Mouse (Mus musculus) CH12.LX (cell line): ENCODE data around the gene Thtpa. TPM values are rescaled to one million over a fixed set of nuclear protein-coding genes. Genes with fewer than 3 reads are reported as not detected.

Experiments used
- DNase-seq: peaks from one replicate; pipeline ENCODE4 v3.0.0-alpha.2; 2013; ENCODE audit errors: extremely low read depth
- H3K27ac ChIP-seq: 2 replicates; pipeline ENCODE4 v1.5.1; 2012; ENCODE audit warnings: low read depth, mild to moderate bottlenecking, control low read depth, moderate library complexity; ENCODE audit not compliant: insufficient read depth
- H3K27me3 ChIP-seq: replicated peaks from 2 replicates; pipeline ENCODE3; 2012; ENCODE audit warnings: inconsistent platforms
- H3K36me3 ChIP-seq, 2 experiments: replicated peaks in 1 of 2; 2 replicates each; pipeline versions ENCODE3 to v1.6.1; 2012; ENCODE audit warnings: inconsistent platforms in 1 of 2, low read length in 1 of 2, mild to moderate bottlenecking in 1 of 2, mixed read lengths in 1 of 2, moderate library complexity in 1 of 2; ENCODE audit not compliant: control insufficient read depth in 1 of 2, insufficient read depth in 1 of 2
- H3K4me1 ChIP-seq, 2 experiments: 2 replicates each; pipeline ENCODE4 v1.6.1; 2012; ENCODE audit warnings: inconsistent platforms in 1 of 2, moderate library complexity in 1 of 2; ENCODE audit not compliant: insufficient read depth in 2 of 2, control insufficient read depth in 1 of 2
- H3K4me2 ChIP-seq: 2 replicates; pipeline ENCODE4 v1.6.1; 2012; ENCODE audit warnings: low read depth, mild to moderate bottlenecking, control low read depth; ENCODE audit not compliant: poor library complexity, insufficient read depth, severe bottlenecking
- H3K4me3 ChIP-seq, 3 experiments: fragments of 150-350 bp in 1 of 3; sonication (generic) in 1 of 3; replicated peaks in 1 of 3; 2 replicates each; pipeline versions ENCODE3 to v1.5.1; 2011 to 2012; ENCODE audit warnings: low read depth in 2 of 3, low read length in 2 of 3, mild to moderate bottlenecking in 2 of 3, moderate library complexity in 2 of 3, control low read depth in 1 of 3, improper control_type of control experiment in 1 of 3, inconsistent platforms in 1 of 3, mixed read lengths in 1 of 3; ENCODE audit not compliant: poor library complexity in 1 of 3
- H3K79me2 ChIP-seq: replicated peaks from 2 replicates; pipeline ENCODE4 v1.6.1; 2012; ENCODE audit warnings: mild to moderate bottlenecking, moderate library complexity; ENCODE audit not compliant: control insufficient read depth, poor library complexity, insufficient read depth, severe bottlenecking; ENCODE audit errors: extremely low read depth
- H3K9ac ChIP-seq: 2 replicates; pipeline ENCODE4 v1.6.1; 2012; ENCODE audit warnings: low read depth, mild to moderate bottlenecking, control low read depth, moderate library complexity; ENCODE audit not compliant: insufficient read depth
- H3K9me3 ChIP-seq: replicated peaks from 2 replicates; pipeline ENCODE3; 2012; ENCODE audit warnings: low read length, inconsistent platforms, mixed read lengths
- BHLHE40 ChIP-seq: IDR thresholded peaks from 2 replicates; pipeline ENCODE4 v1.6.1; 2011; ENCODE audit warnings: mild to moderate bottlenecking, low read depth, low read length, improper control_type of control experiment
- CHD1 ChIP-seq: IDR thresholded peaks from 2 replicates; pipeline ENCODE4 v1.6.1; 2012; ENCODE audit warnings: low read depth, low read length, improper control_type of control experiment, inconsistent platforms
- CHD2 ChIP-seq: IDR thresholded peaks from 2 replicates; pipeline ENCODE4 v1.6.1; 2011; ENCODE audit warnings: low read length, improper control_type of control experiment
- E2F4 ChIP-seq: IDR thresholded peaks from 2 replicates; pipeline ENCODE4 v1.6.1; 2011; ENCODE audit warnings: low read depth, low read length, improper control_type of control experiment; ENCODE audit not compliant: insufficient replicate concordance
- ELF1 ChIP-seq: IDR thresholded peaks from 2 replicates; pipeline ENCODE4 v1.6.1; 2014; ENCODE audit warnings: low read depth, mild to moderate bottlenecking, inconsistent platforms, low read length, improper control_type of control experiment
- EP300 ChIP-seq: IDR thresholded peaks from 2 replicates; pipeline ENCODE4 v1.6.1; 2011; ENCODE audit warnings: low read length, improper control_type of control experiment
- ETS1 ChIP-seq: conservative IDR thresholded peaks from 2 replicates; pipeline ENCODE4 v1.6.1; 2012; ENCODE audit warnings: low read depth, mild to moderate bottlenecking, inconsistent platforms, low read length, improper control_type of control experiment, moderate library complexity
- GABPA ChIP-seq: IDR thresholded peaks from 2 replicates; pipeline ENCODE4 v1.6.1; 2012; ENCODE audit warnings: low read depth, low read length, improper control_type of control experiment, inconsistent platforms; ENCODE audit not compliant: insufficient replicate concordance
- JUN ChIP-seq: IDR thresholded peaks from 2 replicates; pipeline ENCODE4 v1.6.1; 2011; ENCODE audit warnings: low read depth, mild to moderate bottlenecking, low read length, improper control_type of control experiment, moderate library complexity; ENCODE audit not compliant: insufficient read depth
- JUND ChIP-seq: conservative IDR thresholded peaks from 2 replicates; pipeline ENCODE4 v1.6.1; 2011; ENCODE audit warnings: low read depth, low read length, improper control_type of control experiment
- MAX ChIP-seq: IDR thresholded peaks from 2 replicates; pipeline ENCODE4 v1.6.1; 2011; ENCODE audit warnings: low read length, improper control_type of control experiment
- MAZ ChIP-seq: IDR thresholded peaks from 2 replicates; pipeline ENCODE4 v1.6.1; 2012; ENCODE audit warnings: low read depth, mild to moderate bottlenecking, inconsistent platforms, low read length, improper control_type of control experiment, moderate library complexity
- MEF2A ChIP-seq: IDR thresholded peaks from 2 replicates; pipeline ENCODE4 v1.6.1; 2014; ENCODE audit warnings: low read depth, mild to moderate bottlenecking, inconsistent platforms, low read length, improper control_type of control experiment, borderline replicate concordance
- MYC ChIP-seq: IDR thresholded peaks from 2 replicates; pipeline ENCODE4 v1.6.1; 2011; ENCODE audit warnings: low read depth, mild to moderate bottlenecking, improper control_type of control experiment, low read length
- NELFE ChIP-seq: IDR thresholded peaks from 2 replicates; pipeline ENCODE4 v1.6.1; 2011; ENCODE audit warnings: low read depth, low read length, improper control_type of control experiment
- NRF1 ChIP-seq: IDR thresholded peaks from 2 replicates; pipeline ENCODE4 v1.6.1; 2014; ENCODE audit warnings: low read depth, mild to moderate bottlenecking, inconsistent platforms, low read length, improper control_type of control experiment, moderate library complexity
- POLR2A ChIP-seq: IDR thresholded peaks from 2 replicates; pipeline ENCODE4 v1.6.1; 2011; ENCODE audit warnings: low read depth, mild to moderate bottlenecking, improper control_type of control experiment, low read length
- POLR2AphosphoS2 ChIP-seq: IDR thresholded peaks from 2 replicates; pipeline ENCODE4 v1.6.1; 2011; ENCODE audit warnings: low read depth, low read length, improper control_type of control experiment
- RCOR1 ChIP-seq: conservative IDR thresholded peaks from 2 replicates; pipeline ENCODE4 v1.6.1; 2012; ENCODE audit warnings: low read depth, mild to moderate bottlenecking, inconsistent platforms, low read length, improper control_type of control experiment
- SIN3A ChIP-seq: IDR thresholded peaks from 2 replicates; pipeline ENCODE4 v1.6.1; 2012; ENCODE audit warnings: low read length, improper control_type of control experiment, inconsistent platforms
- SMC3 ChIP-seq: IDR thresholded peaks from 2 replicates; pipeline ENCODE4 v1.6.1; 2011; ENCODE audit warnings: low read depth, low read length, improper control_type of control experiment
- TCF12 ChIP-seq: IDR thresholded peaks from 2 replicates; pipeline ENCODE4 v1.6.1; 2014; ENCODE audit warnings: low read depth, mild to moderate bottlenecking, inconsistent platforms, low read length, improper control_type of control experiment
- UBTF ChIP-seq: IDR thresholded peaks from 2 replicates; pipeline ENCODE4 v1.6.1; 2012; ENCODE audit warnings: low read depth, mild to moderate bottlenecking, inconsistent platforms, low read length, improper control_type of control experiment, moderate library complexity
- USF2 ChIP-seq: conservative IDR thresholded peaks from 2 replicates; pipeline ENCODE4 v1.6.1; 2011; ENCODE audit warnings: low read depth, low read length, improper control_type of control experiment
- ZKSCAN1 ChIP-seq: IDR thresholded peaks from 2 replicates; pipeline ENCODE4 v1.6.1; 2012; ENCODE audit warnings: low read depth, inconsistent platforms, low read length, improper control_type of control experiment, borderline replicate concordance
- dilution Hi-C: fragments of 300-500 bp; cut with MboI; formaldehyde crosslinking; loops from 2 replicates; pipeline ENCODE4 v1.14.3; 2020; ENCODE audit warnings: low sequenced_read_pairs; ENCODE audit not compliant: extremely low pct_unique_long_range_greater_than_20kb, extremely low pct_ligation_motif_present
- in situ Hi-C: fragments of 300-500 bp; cut with MboI; formaldehyde crosslinking; loops from 3 replicates; pipeline ENCODE4 v1.14.3; 2019; ENCODE audit warnings: low sequenced_read_pairs, low pct_ligation_motif_present, low pct_unique_long_range_greater_than_20kb, mixed read lengths
- polyA plus RNA-seq: library from polyadenylated mRNA; unstranded; fragments of >175 nt; gene quantifications from 2 replicates; pipeline ENCODE4 v1.2.1, GENCODE M21; 2012; ENCODE audit warnings: low read depth; ENCODE audit not compliant: insufficient read length
- total RNA-seq, 2 experiments: library from RNA; depleted of rRNA; stranded (reverse); fragments of 300-350 nt in 1 of 2; fragments of >200 nt in 1 of 2; gene quantifications; 2 replicates each; pipeline ENCODE4 v1.2.3; 2012 to 2014

Gene Thtpa
- total and polyA plus RNA-seq, 3 experiments: 4.0 to 9.4 (median 6.7) TPM

GRCm38 (mm10) chr14:55064481-55065370 is 29.9 kb upstream of the Thtpa start:
- TF ChIP-seq NRF1: no peak
- TF ChIP-seq BHLHE40: no peak
- no peak for TF ChIP-seq UBTF
- TF ChIP-seq POLR2A: no peak
- no peak for TF ChIP-seq MEF2A
- TF ChIP-seq MYC: no peak
- TF ChIP-seq MAZ: no peak
- no peak for TF ChIP-seq SIN3A
- no peak for TF ChIP-seq CHD1
- TF ChIP-seq SMC3: no peak
- TF ChIP-seq GABPA: no peak
- TF ChIP-seq, all 38 proteins: peak for 0
- dilution Hi-C loops: no loop called here
- Histone ChIP-seq H3K4me1 (peaks cover 5 to 16% of the 10 kb centered on the region in 2 experiments; a peak in 2 of 4 replicates), H3K27me3 (peaks cover 4% of the 10 kb centered on the region), H3K36me3 (peaks cover 0 to 2% of the 10 kb centered on the region in 2 experiments), H3K79me2 (no peaks in the 10 kb centered on the region), H3K9me3 (no peaks in the 10 kb centered on the region), H3K4me3 (no peak overlapping the region), H3K9ac (no peak overlapping the region), H3K27ac (no peak overlapping the region), H3K4me2 (no peak overlapping the region)
- no peak for DNase-seq
- in situ Hi-C loops: no loop called here

- no peak for DNase-seq
- Histone ChIP-seq H3K9me3 (no peaks in the 10 kb centered on the region), H3K4me1 (peaks cover 5 to 16% of the 10 kb centered on the region in 2 experiments; a peak in 2 of 4 replicates), H3K27ac (no peak overlapping the region), H3K4me2 (no peak overlapping the region), H3K36me3 (peaks cover 0 to 2% of the 10 kb centered on the region in 2 experiments), H3K9ac (no peak overlapping the region), H3K4me3 (no peak overlapping the region), H3K79me2 (no peaks in the 10 kb centered on the region), H3K27me3 (peaks cover 4% of the 10 kb centered on the region)
- TF ChIP-seq MAZ: no peak
- no peak for TF ChIP-seq NELFE
- no peak for TF ChIP-seq POLR2AphosphoS2
- no peak for TF ChIP-seq NRF1
- TF ChIP-seq JUND: no peak
- TF ChIP-seq USF2: no peak
- no peak for TF ChIP-seq JUN
- TF ChIP-seq BHLHE40: no peak
- TF ChIP-seq MAX: no peak
- no peak for TF ChIP-seq RCOR1
- no peak for TF ChIP-seq ETS1
- no peak for TF ChIP-seq TCF12
- no peak for TF ChIP-seq CHD2
- TF ChIP-seq EP300: no peak
- no peak for TF ChIP-seq ZKSCAN1
- TF ChIP-seq ELF1: no peak
- TF ChIP-seq E2F4: no peak
- dilution Hi-C loops: no loop called here
- in situ Hi-C loops: no loop called here
Measured at GRCm38 (mm10) chr14:55065391-55065790, 29.2 kb upstream of the Thtpa start.
